Mouse (Mus musculus) ES-Bruce4 (cell line): ENCODE results near the gene Krr1.

Source experiments
- CTCF ChIP-seq: IDR thresholded peaks from one replicate; pipeline ENCODE4 v1.8.1; 2011; ENCODE audit warnings: low read depth, low read length
- POLR2A ChIP-seq: IDR thresholded peaks from one replicate; pipeline ENCODE4 v1.8.1; 2011; ENCODE audit warnings: low read length; ENCODE audit not compliant: insufficient read depth

DNA sequence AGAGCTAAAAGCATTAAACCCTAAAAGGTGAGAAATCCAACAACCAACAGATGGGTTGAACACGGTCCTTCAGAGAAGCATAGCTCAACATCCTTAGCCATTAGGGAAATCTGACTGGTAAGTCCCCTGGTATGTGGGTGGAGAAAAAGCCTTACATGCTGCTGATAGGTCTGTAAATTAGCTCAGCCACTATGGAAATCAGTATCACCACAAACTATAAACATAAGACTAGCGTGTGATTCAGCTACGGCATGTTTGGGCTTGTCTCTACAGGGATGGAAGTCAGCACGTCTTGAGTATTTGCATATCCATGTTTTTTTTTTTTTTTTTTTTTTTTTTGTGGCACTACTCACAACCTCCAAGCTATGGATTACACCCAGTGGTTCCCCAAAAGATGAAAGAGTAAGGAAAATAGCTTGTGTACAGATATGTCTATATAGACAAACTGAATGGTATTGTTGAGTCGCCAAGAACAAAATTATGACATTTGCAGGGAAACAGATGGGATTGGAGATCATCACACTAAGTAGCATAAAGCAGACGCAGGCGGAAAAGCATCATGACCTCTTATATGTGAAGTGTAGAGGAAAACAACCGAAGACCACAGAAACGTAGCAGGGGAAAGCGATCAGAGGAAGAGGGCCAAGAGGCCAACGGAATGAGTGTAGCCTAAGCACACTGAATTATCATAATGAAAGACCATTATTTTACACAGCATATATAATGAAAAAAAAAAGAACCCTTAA, 23.5 kb downstream of the Krr1 start:
- TF ChIP-seq POLR2A, result no peak
- TF ChIP-seq CTCF, result no peak
